Mouse (Mus musculus): Measurements from ENCODE around the gene Gm20503. TPM values are rescaled to one million over a fixed set of nuclear protein-coding genes. Genes with fewer than 3 reads are reported as not detected.

The Gm20503 gene
- polyA plus RNA-seq, 1 experiment from 2014 or later = 15.4 TPM

DNA sequence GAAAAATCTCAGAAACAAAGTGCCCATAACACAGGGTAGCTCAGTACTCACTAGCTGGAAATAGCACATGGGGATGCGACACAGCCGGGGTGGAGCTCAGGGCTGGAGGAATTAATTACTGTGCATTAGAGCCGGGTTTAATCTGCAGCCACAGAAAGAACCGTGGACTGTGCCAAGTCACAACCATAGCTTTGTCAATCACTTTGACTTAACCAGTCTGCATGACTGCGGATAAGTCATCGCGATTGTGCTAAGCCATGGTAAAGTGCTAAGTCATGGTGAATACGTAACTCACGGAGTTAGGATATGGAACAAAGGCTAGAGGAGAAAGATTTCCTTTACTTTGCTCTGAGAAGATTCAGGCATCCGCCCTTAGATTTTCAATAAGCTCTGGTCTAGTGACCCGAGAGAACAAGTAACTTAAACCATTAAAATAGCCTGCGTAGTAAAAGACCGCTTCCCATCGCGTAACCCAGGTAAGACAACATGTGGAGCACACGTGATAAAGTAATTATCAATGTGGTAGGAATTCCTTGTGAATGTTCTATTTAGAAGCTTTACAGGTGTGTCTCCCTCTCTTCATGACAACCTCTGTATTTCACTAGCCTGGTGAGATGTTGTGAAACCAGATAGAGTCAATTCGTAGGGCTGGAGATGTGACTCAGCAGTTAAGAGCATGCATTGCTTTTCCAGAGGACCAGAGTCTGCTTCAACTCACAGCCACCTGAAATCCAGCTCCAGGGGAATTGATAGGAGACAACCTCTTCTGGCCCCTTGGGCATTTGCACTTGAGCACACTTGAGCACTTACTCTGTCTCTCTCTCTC lies 12.2 kb upstream of the Gm20503 start:
- Histone ChIP-seq H3K4me1 (no peaks in the 10 kb centered on the region; the same call in 1 of the 2 replicates), H3K27ac (no peak overlapping the region), H3K9ac (no peak overlapping the region), H3K9me3 (0 out of 2 replicates have a peak, but pooled peaks cover 4% of the 10 kb centered on the region), H3K4me3 (no peak overlapping the region), H3K36me3 (no peaks in the 10 kb centered on the region), H3K4me2 (replicated peaks) (no peak overlapping the region), H3K27me3 (no peaks in the 10 kb centered on the region)
- 86% methylated on average over 17 of the region's 17 CpGs for whole genome bisulfite sequencing
- no peak for ATAC-seq (ENCODE audit: insufficient number of reproducible peaks, insufficient read depth, low FRiP score, low TSS enrichment)

DNA sequence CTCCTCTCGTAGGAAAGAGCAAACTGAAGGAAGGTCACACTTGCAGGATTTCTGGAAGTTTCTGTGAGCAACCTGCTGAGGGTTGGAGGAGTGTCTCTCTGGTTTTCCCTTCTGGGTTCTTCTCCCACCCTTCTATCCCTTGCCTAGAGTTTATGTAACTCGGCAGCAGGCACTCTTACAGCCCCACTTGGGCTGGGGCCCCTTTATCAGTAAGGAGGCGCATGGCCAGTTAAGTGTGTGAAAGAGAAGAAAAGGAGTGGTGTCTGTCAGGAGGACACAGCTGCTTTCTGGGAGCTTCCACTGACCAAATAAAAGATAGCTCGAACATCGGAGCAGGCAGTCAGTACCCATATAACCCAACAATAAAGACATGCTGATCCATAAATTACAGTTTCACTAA lies 10.8 kb upstream of the Gm20503 start:
- 0 out of 2 replicates have a peak, but pooled peaks cover 4% of the 10 kb centered on the region for H3K9me3 ChIP-seq
- H3K27ac ChIP-seq = no peak overlapping the region
- WGBS = 83% methylated on average over 5 of the region's 5 CpGs
- no peak overlapping the region for H3K4me3 ChIP-seq
- H3K9ac ChIP-seq = no peak overlapping the region
- no peaks in the 10 kb centered on the region for H3K4me1 ChIP-seq
- no peaks in the 10 kb centered on the region for H3K27me3 ChIP-seq
- no peak for ATAC-seq (ENCODE audit: insufficient number of reproducible peaks, insufficient read depth, low FRiP score, low TSS enrichment)
- no peaks in the 10 kb centered on the region for H3K36me3 ChIP-seq
- no peak overlapping the region for H3K4me2 ChIP-seq (replicated peaks)

DNA sequence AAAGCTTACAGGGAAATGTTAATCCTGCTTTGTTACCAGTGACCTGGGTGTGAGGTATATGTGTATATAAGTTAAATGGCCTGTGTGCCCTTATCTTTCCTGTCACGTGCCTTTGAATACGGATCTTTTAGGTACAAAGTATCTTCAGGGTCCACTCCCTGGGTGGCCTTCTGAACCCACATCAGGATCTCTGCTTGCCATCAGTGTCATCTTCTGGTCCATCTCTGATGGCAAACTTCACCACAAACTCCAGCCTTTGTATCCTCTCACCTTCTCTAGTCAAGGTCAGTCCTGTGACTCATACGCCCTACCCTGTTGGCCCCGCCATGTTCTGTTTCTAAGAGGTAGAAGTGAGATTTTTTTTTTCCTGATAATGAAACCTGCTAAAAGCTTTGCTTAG lies 8.2 kb upstream of the Gm20503 start, which contains the start of gene Dnajc25:
Gene Dnajc25 (plus strand): TSS at position 301 of the 400 bp plus-strand sequence.
- no peak for ATAC-seq (ENCODE audit: insufficient number of reproducible peaks, insufficient read depth, low FRiP score, low TSS enrichment)
- WGBS = 89% methylated on average over 4 of the region's 4 CpGs
- Histone ChIP-seq H3K27me3 (no peaks in the 10 kb centered on the region), H3K4me1 (no peaks in the 10 kb centered on the region), H3K4me2 (replicated peaks) (no peak within 1 kb of the TSS), H3K9me3 (0 out of 2 replicates have a peak, but pooled peaks cover 4% of the 10 kb centered on the region), H3K27ac (no peak within 1 kb of the TSS), H3K36me3 (no peaks in the 10 kb centered on the region), H3K4me3 (no peak within 1 kb of the TSS), H3K9ac (no peak within 1 kb of the TSS)

DNA sequence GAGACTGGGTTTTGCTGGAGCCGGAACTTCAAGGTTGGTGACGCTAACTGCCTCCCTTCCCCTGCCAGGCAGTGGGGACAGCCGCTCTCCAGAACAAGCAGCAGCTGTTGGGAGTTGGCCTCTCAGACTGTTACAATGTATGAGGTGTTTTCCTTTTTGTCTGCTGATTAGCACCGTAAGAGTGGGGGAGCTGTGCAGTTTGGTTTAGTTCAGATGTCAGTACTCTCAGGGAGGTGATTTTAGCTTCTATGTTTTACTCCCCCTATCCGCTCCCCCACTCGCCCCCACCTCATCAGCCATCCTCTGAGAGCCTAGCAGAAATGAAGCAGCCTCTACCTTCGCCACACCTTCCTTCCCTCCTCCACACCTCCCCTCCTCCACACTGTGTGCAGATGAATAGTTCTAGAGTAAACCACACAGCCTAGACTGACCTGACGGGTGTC lies 7.7 kb upstream of the Gm20503 start:
- no peaks in the 10 kb centered on the region for H3K4me1 ChIP-seq
- WGBS = 79% methylated on average over 8 of the region's 8 CpGs
- H3K36me3 ChIP-seq = no peaks in the 10 kb centered on the region
- H3K4me2 ChIP-seq (replicated peaks) = no peak overlapping the region
- H3K9me3 ChIP-seq = 0 out of 2 replicates have a peak, but pooled peaks cover 4% of the 10 kb centered on the region
- H3K27me3 ChIP-seq = no peaks in the 10 kb centered on the region
- H3K4me3 ChIP-seq = no peak overlapping the region
- no peak for ATAC-seq (ENCODE audit: insufficient number of reproducible peaks, insufficient read depth, low FRiP score, low TSS enrichment)
- no peak overlapping the region for H3K9ac ChIP-seq
- no peak overlapping the region for H3K27ac ChIP-seq

DNA sequence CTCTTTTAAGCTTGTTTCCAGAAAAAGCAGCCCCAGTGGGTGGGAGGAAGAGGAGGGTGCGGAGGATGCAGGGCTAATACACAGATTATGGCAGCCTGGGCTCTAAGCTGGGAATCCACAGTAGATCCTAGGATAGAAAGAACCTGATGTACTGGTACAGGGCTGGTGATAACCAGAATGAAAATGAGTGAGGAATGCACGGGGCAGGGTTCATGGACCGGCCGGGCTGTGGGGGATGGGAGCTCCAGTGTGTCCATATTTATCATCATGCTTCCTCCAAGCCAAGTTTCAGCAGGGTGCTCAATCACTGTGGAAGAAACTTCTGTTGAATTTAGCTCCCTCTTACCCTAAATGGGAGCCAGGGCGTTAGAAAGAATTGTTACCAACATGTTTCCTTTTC lies 5.9 kb upstream of the Gm20503 start:
- Histone ChIP-seq H3K36me3 (no peaks in the 10 kb centered on the region), H3K27me3 (no peaks in the 10 kb centered on the region), H3K4me2 (replicated peaks) (no peak overlapping the region), H3K4me1 (no peaks in the 10 kb centered on the region), H3K9me3 (0 out of 2 replicates have a peak, but pooled peaks cover 4% of the 10 kb centered on the region), H3K27ac (no peak overlapping the region), H3K4me3 (no peak overlapping the region), H3K9ac (no peak overlapping the region)
- no peak for ATAC-seq (ENCODE audit: insufficient number of reproducible peaks, insufficient read depth, low FRiP score, low TSS enrichment)
- 79% methylated on average over 5 of the region's 5 CpGs for WGBS

DNA sequence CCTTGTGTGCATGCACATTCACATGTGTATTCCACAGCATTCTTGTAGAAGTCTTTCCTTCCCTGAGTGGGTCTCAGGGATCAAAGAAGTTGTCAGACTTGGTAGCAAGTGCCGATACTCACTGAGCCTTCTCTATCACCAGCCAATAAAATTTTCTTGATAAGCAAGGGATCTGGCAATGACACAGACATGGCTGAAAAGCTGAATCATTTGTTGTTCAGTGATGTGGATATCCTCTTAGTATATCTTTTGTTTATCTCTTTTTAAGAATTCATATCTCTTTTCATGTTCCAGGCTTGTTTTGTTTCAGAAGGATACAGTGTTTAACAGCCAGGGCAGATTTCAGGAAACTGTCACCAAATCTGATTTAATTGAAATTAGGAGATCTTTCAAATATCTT lies 4.3 kb upstream of the Gm20503 start:
- Histone ChIP-seq H3K27me3 (no peaks in the 10 kb centered on the region), H3K27ac (no peak overlapping the region), H3K4me2 (replicated peaks) (no peak overlapping the region), H3K4me1 (peaks cover 3% of the 10 kb centered on the region; the same call in 1 of the 2 replicates), H3K36me3 (no peaks in the 10 kb centered on the region), H3K4me3 (no peak overlapping the region), H3K9ac (no peak overlapping the region), H3K9me3 (0 out of 2 replicates have a peak, but pooled peaks cover 4% of the 10 kb centered on the region)
- WGBS = 97% methylated on average over 1 of the region's 1 CpGs
- no peak for ATAC-seq (ENCODE audit: insufficient number of reproducible peaks, insufficient read depth, low FRiP score, low TSS enrichment)

DNA sequence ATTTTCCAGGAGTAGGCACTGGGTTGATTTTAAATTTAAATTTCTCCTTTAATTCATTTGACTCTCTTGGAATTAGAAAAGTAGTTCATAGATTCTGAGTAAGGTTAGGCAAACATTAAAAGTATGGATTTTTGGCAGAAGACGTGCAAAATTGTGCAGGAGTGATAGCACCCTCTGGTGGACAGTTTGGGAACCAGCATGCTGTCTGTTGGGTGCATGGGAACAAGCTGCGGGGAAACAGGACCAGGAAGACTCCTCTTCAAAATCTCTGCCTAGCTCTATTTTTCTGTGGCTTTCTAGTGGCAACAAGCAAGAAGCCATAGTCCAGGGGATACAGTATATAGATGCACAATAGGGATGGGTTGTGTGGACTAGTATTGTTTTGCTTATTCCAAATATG lies 3.3 kb upstream of the Gm20503 start:
- H3K27ac ChIP-seq = no peak overlapping the region
- H3K27me3 ChIP-seq = no peaks in the 10 kb centered on the region
- 8% methylated on average over 2 of the region's 2 CpGs for WGBS
- H3K4me3 ChIP-seq = no peak overlapping the region
- H3K9me3 ChIP-seq = no peaks in the 10 kb centered on the region
- H3K9ac ChIP-seq = no peak overlapping the region
- no peak for ATAC-seq (ENCODE audit: insufficient number of reproducible peaks, insufficient read depth, low FRiP score, low TSS enrichment)
- no peaks in the 10 kb centered on the region for H3K36me3 ChIP-seq
- peaks cover 12% of the 10 kb centered on the region for H3K4me1 ChIP-seq
- no peak overlapping the region for H3K4me2 ChIP-seq (replicated peaks)

DNA sequence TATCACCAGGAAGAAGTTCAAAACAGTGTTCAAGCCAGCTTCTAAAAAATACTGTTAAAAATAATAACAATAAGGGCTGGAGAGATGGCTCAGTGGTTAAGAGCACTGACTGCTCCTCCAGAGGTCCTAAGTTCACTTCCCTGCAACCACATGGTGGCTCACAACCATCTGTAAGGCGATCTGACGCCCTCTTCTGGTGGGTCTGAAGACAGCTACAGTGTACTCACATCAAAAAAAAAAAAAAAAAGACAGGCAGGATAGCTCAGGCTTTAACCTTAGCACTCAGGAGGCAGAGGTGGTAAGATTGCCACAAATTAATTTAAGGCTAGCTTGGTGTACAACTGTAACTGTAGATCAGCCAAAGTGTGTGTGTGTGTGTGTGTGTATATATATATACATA lies 2.4 kb upstream of the Gm20503 start:
- no peak for ATAC-seq (ENCODE audit: insufficient number of reproducible peaks, insufficient read depth, low FRiP score, low TSS enrichment)
- no peaks in the 10 kb centered on the region for H3K27me3 ChIP-seq
- H3K27ac ChIP-seq = no peak overlapping the region
- H3K4me3 ChIP-seq = no peak overlapping the region
- no peaks in the 10 kb centered on the region for H3K36me3 ChIP-seq
- H3K9me3 ChIP-seq = no peaks in the 10 kb centered on the region
- no peak overlapping the region for H3K9ac ChIP-seq
- 0% methylated on average over 2 of the region's 2 CpGs for WGBS
- H3K4me1 ChIP-seq = peaks cover 20% of the 10 kb centered on the region
- H3K4me2 ChIP-seq (replicated peaks) = no peak overlapping the region

DNA sequence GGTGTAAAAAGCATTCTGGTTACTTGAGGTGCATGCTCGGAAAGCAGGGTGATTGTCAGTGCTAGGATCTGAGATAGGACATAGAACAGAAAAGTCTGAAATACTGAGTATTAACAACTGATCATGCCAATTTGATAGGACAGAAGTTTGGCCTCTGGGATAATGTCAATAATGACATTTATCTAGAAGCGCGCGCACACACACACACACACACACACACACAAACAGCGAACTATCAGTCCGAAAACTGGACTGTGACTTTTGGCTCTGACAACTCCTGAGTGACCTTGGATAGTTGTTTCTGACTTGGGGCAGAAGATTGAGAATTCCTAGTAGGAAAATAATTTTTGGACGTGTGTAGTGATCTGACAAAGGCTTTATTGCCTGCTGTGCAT lies 793 bp downstream of the Gm20503 start:
- H3K9ac ChIP-seq = peak overlapping the region; percentile 91
- H3K4me2 ChIP-seq (replicated peaks) = peak overlapping the region; percentile 90
- H3K27ac ChIP-seq = no peak overlapping the region
- H3K4me1 ChIP-seq = peaks cover 20% of the 10 kb centered on the region
- H3K9me3 ChIP-seq = no peaks in the 10 kb centered on the region
- H3K36me3 ChIP-seq = no peaks in the 10 kb centered on the region
- peak overlapping the region; percentile 90 for H3K4me3 ChIP-seq
- 27% methylated on average over 7 of the region's 7 CpGs for WGBS
- H3K27me3 ChIP-seq = no peaks in the 10 kb centered on the region
- ATAC-seq (ENCODE audit: insufficient number of reproducible peaks, insufficient read depth, low FRiP score, low TSS enrichment) = no peak

DNA sequence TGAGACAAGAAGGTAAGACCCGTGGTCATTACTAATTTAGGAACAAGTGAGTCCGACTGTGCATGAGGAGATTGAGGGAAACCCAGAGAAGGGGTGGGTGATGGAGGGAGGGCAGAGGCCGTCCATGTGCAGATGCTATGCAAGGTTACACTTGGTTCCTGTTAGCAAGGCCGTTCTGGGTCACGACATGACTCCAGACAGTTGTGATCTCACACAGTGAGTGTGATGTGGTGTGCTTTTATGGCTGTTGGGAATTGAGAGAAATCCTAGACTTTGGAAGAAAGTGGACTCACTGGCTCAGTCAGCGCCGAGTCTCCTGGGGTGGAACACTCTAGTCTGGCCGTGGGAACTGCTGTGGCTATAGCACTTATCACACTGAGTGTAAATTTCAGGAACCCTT lies 3.2 kb downstream of the Gm20503 start:
- no peak for ATAC-seq (ENCODE audit: insufficient number of reproducible peaks, insufficient read depth, low FRiP score, low TSS enrichment)
- WGBS = 40% methylated on average over 8 of the region's 8 CpGs
- Histone ChIP-seq H3K4me2 (replicated peaks) (no peak overlapping the region), H3K4me3 (no peak overlapping the region), H3K27me3 (no peaks in the 10 kb centered on the region), H3K9ac (no peak overlapping the region), H3K27ac (no peak overlapping the region), H3K9me3 (no peaks in the 10 kb centered on the region), H3K36me3 (no peaks in the 10 kb centered on the region), H3K4me1 (peaks cover 20% of the 10 kb centered on the region)

DNA sequence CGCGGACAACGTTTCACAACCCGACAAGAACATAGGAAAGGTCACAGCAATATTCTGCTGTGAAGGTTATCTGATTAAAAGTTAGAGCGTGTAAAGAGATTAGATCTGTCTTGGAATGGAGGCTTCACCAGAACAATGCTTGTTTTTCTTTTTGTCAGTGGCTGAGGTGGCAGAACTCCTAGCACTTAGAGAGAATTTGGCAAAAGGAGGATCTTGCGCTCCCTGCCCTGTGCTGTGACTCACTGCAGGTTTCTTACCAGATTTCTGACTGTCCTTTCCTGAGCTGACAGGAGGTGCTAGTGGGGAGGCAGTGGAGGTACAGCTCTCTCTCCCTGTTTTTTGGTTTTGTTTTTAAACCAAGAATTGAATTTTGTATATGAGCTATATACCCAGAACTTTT lies 4.0 kb downstream of the Gm20503 start:
- H3K4me2 ChIP-seq (replicated peaks) = no peak overlapping the region
- no peak overlapping the region for H3K4me3 ChIP-seq
- H3K27ac ChIP-seq = no peak overlapping the region
- H3K36me3 ChIP-seq = no peaks in the 10 kb centered on the region
- no peak for ATAC-seq (ENCODE audit: insufficient number of reproducible peaks, insufficient read depth, low FRiP score, low TSS enrichment)
- no peaks in the 10 kb centered on the region for H3K27me3 ChIP-seq
- peaks cover 20% of the 10 kb centered on the region for H3K4me1 ChIP-seq
- H3K9me3 ChIP-seq = no peaks in the 10 kb centered on the region
- 69% methylated on average over 6 of the region's 6 CpGs for WGBS
- H3K9ac ChIP-seq = no peak overlapping the region

DNA sequence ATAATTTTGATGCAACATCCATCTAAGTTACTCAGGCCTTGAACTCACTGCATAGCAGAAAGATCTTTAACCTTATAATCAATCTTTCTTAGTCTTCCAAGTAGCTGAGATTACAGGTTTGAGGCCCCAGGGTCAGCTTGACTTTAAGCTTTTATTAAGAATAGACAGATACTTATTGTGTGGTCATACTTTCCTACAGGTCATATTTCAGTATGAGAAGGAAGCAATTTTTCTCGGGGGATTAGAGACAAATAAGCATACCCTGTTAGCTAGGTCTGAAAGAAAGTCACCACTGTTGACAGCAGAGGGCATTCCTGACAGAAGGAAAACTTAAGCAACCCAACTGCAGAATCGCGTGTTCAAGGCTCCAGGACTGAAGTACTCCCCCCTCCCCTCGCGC lies 5.0 kb downstream of the Gm20503 start:
- H3K9me3 ChIP-seq = no peaks in the 10 kb centered on the region
- no peak for ATAC-seq (ENCODE audit: insufficient number of reproducible peaks, insufficient read depth, low FRiP score, low TSS enrichment)
- no peak overlapping the region for H3K27ac ChIP-seq
- peaks cover 17% of the 10 kb centered on the region for H3K4me1 ChIP-seq
- no peaks in the 10 kb centered on the region for H3K36me3 ChIP-seq
- no peak overlapping the region for H3K4me2 ChIP-seq (replicated peaks)
- no peak overlapping the region for H3K4me3 ChIP-seq
- WGBS = 63% methylated on average over 5 of the region's 5 CpGs
- H3K9ac ChIP-seq = no peak overlapping the region
- H3K27me3 ChIP-seq = no peaks in the 10 kb centered on the region

All from embryonic facial prominence, embryonic 12.5 days (tissue).